Mouse (Mus musculus) gastrocnemius, adult 2 months (tissue): ENCODE results near the gene Fbxl13. TPM values are rescaled to one million over a fixed set of nuclear protein-coding genes. Genes with fewer than 3 reads are reported as not detected.

Experiments used
- DNase-seq: peaks from one replicate; pipeline ENCODE4 v3.0.0; 2022
- H3K27ac ChIP-seq: fragments of 200-600 bp; 2 replicates; pipeline ENCODE4 v1.8.1; 2022; ENCODE audit warnings: mild to moderate bottlenecking
- H3K4me3 ChIP-seq: fragments of 200-600 bp; 2 replicates; pipeline ENCODE4 v1.8.1; 2022; ENCODE audit warnings: mild to moderate bottlenecking, moderate library complexity
- CTCF ChIP-seq: fragments of 200-600 bp; IDR thresholded peaks from 2 replicates; pipeline ENCODE4 v1.8.1; 2022; ENCODE audit warnings: antibody characterized with exemption, mild to moderate bottlenecking, moderate library complexity
- intact Hi-C: fragments of 180-260 bp; cut with DNase I; formaldehyde crosslinking; loops from one replicate; pipeline ENCODE4 v1.15.1; 2025
- total RNA-seq, 2 experiments: library from RNA; stranded (reverse); gene quantifications; 2 replicates each; pipeline ENCODE4 v1.2.3; 2021

Gene Fbxl13
- total RNA-seq, 2 experiments from 2014 or later = 0.13 TPM; not detected in 1

- peak overlapping the region; percentile 56 for H3K4me3 ChIP-seq
- intact Hi-C loops = no loop called here
- no peak for TF ChIP-seq CTCF
- no peak for DNase-seq
- no peak overlapping the region for H3K27ac ChIP-seq
Measured at GRCm38 (mm10) chr5:21672812-21673635, 27.6 kb upstream of the Fbxl13 start.

- TF ChIP-seq CTCF = peak; percentile 52
- intact Hi-C loops = no loop called here
- no peak overlapping the region for H3K27ac ChIP-seq
- no peak for DNase-seq
- H3K4me3 ChIP-seq = no peak overlapping the region
Measured at GRCm38 (mm10) chr5:21669307-21669706, 23.9 kb upstream of the Fbxl13 start.

GRCm38 (mm10) chr5:21667191-21668137 is 22.0 kb upstream of the Fbxl13 start:
- Histone ChIP-seq H3K4me3 (no peak overlapping the region), H3K27ac (no peak overlapping the region)
- no peak for TF ChIP-seq CTCF
- no peak for DNase-seq
- intact Hi-C loops = no loop called here

GRCm38 (mm10) chr5:21663081-21663480 is 17.6 kb upstream of the Fbxl13 start:
- TF ChIP-seq CTCF = no peak
- no peak overlapping the region for H3K4me3 ChIP-seq
- intact Hi-C loops = no loop called here
- no peak for DNase-seq
- H3K27ac ChIP-seq = no peak overlapping the region

GRCm38 (mm10) chr5:21660850-21661249 is 15.4 kb upstream of the Fbxl13 start:
- Histone ChIP-seq H3K4me3 (no peak overlapping the region), H3K27ac (no peak overlapping the region)
- TF ChIP-seq CTCF = no peak
- intact Hi-C loops = no loop called here
- DNase-seq = no peak

GRCm38 (mm10) chr5:21658623-21659395 is 13.4 kb upstream of the Fbxl13 start:
- intact Hi-C loops = loop anchor here (2.0 kb wide), 1 partner anchor 78 kb away; the partner anchor contains the start of gene Pmpcb

GRCm38 (mm10) chr5:21658038-21658437 is 12.6 kb upstream of the Fbxl13 start:
- no peak for DNase-seq
- intact Hi-C loops = loop anchor here (2.0 kb wide), 1 partner anchor 79 kb away; the partner anchor contains the start of gene Pmpcb
- Histone ChIP-seq H3K4me3 (no peak overlapping the region), H3K27ac (0 out of 2 replicates have a peak overlapping the region, but pooled peaks have one; percentile 31)
- no peak for TF ChIP-seq CTCF

More at GRCm38 (mm10) chr5:21658623-21659395, 13.4 kb upstream of the Fbxl13 start:
- Histone ChIP-seq H3K27ac (peak overlapping the region; percentile 31; the same call in 1 of the 2 replicates), H3K4me3 (no peak overlapping the region)
- DNase-seq = peak; percentile 86
- TF ChIP-seq CTCF = peak; percentile 91

GRCm38 (mm10) chr5:21656912-21657311 is 11.5 kb upstream of the Fbxl13 start:
- H3K27ac ChIP-seq = no peak overlapping the region
- H3K4me3 ChIP-seq = no peak overlapping the region
- intact Hi-C loops = no loop called here
- no peak for DNase-seq
- TF ChIP-seq CTCF = no peak

GRCm38 (mm10) chr5:21651885-21652612 is 6.6 kb upstream of the Fbxl13 start:
- Histone ChIP-seq H3K27ac (no peak overlapping the region), H3K4me3 (no peak overlapping the region)
- no peak for TF ChIP-seq CTCF
- no peak for DNase-seq
- intact Hi-C loops = no loop called here

- no peak for TF ChIP-seq CTCF
- H3K4me3 ChIP-seq = no peak overlapping the region
- H3K27ac ChIP-seq = no peak overlapping the region
- intact Hi-C loops = no loop called here
- no peak for DNase-seq
Measured at GRCm38 (mm10) chr5:21650736-21651135, 5.3 kb upstream of the Fbxl13 start.

- no peak for TF ChIP-seq CTCF
- DNase-seq = no peak
- peak overlapping the region; percentile 85 for H3K27ac ChIP-seq
- intact Hi-C loops = loop anchor here (5.0 kb wide), 1 partner anchor 56 kb away; the partner anchor contains the start of gene Napepld
- H3K4me3 ChIP-seq = peak overlapping the region; percentile 88
Measured at GRCm38 (mm10) chr5:21646133-21646491, 678 bp upstream of the Fbxl13 start.
